Mouse (Mus musculus): ENCODE measurements around the gene Nup54.
A peak's percentile ranks its signal among the peaks of the same experiment; 100 is the strongest.

Gene Nup54

GRCm38 (mm10) chr5:92376795-92377405, 58.1 kb downstream of the Nup54 start:
- DNase-seq (ENCODE audit: low read depth, low spot score) = no peak

- DNase-seq (ENCODE audit: low read depth, low spot score) = peak; percentile 35
Measured at GRCm38 (mm10) chr5:92375368-92375767, 59.7 kb downstream of the Nup54 start.

DNA sequence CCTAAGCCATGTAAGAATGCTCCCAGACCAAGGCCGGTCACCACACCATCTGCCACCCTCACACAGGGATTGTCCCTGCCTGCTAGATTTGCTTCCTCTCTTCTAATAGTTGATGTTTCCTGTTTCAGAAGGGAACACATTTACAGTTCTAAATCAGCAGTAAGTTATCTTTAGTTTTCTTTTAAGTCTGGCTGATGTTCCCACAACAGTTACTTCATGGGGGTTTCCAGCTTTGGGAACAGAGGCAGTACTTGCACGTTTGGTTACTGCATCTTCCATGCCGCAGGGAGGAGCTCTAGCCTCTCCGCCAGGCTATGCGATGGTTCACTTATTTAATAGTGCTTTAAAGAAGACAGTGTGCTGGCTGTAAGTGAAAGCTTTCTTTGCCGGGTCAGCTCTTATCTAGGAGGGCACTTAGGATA, 60.3 kb downstream of the Nup54 start:
- DNase-seq (ENCODE audit: low read depth, low spot score) = no peak

GRCm38 (mm10) chr5:92372605-92373004, 62.4 kb downstream of the Nup54 start:
- DNase-seq (ENCODE audit: low read depth, low spot score) = no peak

- no peak for DNase-seq (ENCODE audit: low read depth, low spot score)
Measured at GRCm38 (mm10) chr5:92371361-92371976, 63.5 kb downstream of the Nup54 start.

DNA sequence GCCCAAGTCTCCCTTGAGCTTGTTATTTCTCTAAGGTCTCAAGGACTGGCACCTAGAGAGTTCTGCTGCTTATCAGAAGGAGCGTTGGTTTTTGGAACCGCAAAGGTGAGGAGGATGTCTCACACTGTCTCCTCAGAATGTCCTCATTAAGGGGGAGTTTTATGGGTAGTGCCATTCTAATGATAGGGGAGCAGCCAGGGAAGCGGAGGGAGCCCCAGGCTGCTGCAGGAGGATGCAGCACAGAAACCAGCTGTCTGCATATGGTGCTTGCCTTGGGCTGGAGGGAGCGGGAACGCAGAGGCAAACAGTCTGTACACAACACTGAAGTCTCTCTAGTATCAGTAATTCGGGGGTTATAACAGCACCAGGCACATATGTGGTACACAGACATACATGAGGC, 64.1 kb downstream of the Nup54 start:
- DNase-seq (ENCODE audit: low read depth, low spot score) = no peak

GRCm38 (mm10) chr5:92370392-92370791, 64.6 kb downstream of the Nup54 start:
- DNase-seq (ENCODE audit: low read depth, low spot score) = no peak

DNA sequence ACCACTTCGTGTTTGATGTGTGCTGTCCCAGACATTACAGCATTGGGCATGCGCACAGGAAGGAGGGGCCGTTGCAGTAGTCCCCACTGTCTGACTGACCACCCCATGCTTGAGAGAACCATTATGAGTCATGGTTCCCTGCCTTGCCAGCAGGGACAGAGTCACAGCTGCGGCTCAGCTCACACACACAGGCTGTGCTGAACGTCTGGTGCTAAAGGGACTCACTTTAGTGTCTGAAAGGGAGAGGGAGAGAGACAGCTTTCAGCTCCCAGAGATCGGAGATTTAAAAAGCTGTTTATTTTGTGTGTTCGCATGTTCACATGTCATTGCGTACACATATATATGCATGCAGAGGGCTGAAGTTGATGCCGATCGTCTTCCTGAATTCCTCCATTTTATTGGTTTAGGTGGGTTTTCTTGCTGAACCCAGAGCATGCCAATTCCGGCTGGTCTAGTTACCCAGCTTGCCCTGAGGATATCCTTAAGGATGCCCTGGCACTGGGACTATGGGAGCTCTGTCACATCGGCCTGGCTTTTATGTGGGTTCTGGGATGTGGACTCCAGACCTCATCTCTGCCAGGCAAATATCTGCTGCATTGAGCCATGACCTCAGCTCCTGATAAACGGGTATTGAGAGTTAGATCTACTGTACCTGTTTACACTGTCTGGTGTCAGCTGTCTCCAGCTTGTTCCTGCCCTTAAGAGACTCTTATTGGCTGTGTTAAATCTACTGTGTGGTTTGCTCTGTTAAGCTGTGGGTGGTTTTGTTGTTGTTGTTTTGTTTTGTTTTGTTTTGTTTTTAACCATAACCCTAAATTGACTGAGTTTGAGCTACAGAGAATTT, 65.6 kb downstream of the Nup54 start:
- DNase-seq (ENCODE audit: low read depth, low spot score) = no peak

GRCm38 (mm10) chr5:92368392-92368791, 66.6 kb downstream of the Nup54 start:
- DNase-seq (ENCODE audit: low read depth, low spot score) = no peak

DNA sequence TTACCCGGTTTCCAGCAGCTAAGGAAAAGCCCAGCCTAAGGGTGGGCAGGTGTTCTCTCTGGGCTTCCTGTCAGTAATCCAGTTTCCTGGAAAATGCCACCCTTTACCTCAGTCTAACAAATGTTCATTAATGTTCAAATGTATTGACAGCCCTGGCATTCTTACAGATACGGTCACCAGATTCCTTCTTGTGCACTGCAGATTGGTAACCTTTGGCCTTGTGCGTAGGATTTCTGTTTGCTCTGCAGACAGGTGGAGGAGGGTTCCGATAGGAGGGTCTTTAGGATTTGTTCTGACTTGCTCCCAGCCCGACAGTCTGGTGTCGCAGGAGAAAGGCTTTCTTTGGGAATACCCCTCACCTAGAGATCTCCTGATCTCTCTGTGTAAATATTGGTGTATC, 68.5 kb downstream of the Nup54 start:
- no peak for DNase-seq (ENCODE audit: low read depth, low spot score)

Measured in ZHBTc4 (cell line).